Mouse (Mus musculus) cerebellum, adult 2 months (tissue): ENCODE results near the gene Uqcc1.

ENCODE experiments used
- CTCF ChIP-seq: fragments of 200-500 bp; IDR thresholded peaks from 2 replicates; pipeline ENCODE4 v1.5.1; 2011; ENCODE audit warnings: low read depth, mild to moderate bottlenecking, control low read depth, low read length, moderate library complexity, borderline replicate concordance; ENCODE audit not compliant: insufficient read depth
- POLR2A ChIP-seq: fragments of 200-500 bp; IDR thresholded peaks from 2 replicates; pipeline ENCODE4 v1.6.1; 2011; ENCODE audit warnings: low read length, control low read depth, borderline replicate concordance; ENCODE audit not compliant: insufficient read depth

DNA sequence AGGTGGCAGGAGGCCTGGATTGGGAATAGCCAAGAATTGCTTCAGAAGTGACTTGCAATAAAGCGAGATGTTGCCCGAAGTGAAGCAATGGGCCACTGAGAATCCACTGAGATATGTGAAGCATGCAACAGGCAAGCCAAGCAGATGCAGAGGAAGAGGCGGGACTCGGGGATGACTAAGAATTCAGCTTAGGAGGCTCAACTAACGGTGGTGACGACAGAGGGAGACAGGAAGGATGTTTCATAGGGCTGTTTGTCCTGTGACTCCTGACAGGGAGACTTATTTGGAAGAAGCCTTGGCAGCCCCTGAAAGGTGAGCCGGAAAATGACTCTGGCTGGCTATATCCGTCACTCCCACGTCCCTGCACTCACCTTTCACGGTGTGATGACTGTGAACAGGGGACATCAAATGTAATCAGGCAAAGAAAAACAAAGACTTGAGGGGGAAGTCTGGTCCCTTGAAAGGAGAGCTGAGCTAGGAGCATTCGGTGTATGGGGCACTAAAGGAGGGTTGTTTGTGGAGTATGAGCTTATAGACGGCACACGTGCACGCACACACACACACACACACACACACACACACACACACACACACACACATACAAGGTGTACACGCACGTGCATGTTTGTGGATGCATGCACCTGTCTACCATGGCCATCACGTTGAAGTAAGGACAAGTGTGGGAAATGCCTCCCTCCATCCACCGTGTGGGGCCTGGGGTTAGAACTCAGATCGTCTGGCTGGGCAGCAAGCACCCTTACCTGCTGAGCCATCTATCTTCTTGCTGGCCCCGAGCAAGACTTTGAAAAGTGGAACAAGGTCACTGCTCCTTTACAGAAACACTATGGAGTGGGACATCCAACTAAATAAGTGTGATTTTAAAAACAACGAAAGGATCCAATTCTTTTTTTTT lies 50.9 kb downstream of the Uqcc1 start:
- no peak for TF ChIP-seq CTCF
- no peak for TF ChIP-seq POLR2A
